Mouse (Mus musculus): ENCODE data around the gene Mmp24. TPM values are rescaled to one million over a fixed set of nuclear protein-coding genes. Genes with fewer than 3 reads are reported as not detected.

Mmp24 gene
- polyA plus RNA-seq, 1 experiment from 2014 or later, result not detected

DNA sequence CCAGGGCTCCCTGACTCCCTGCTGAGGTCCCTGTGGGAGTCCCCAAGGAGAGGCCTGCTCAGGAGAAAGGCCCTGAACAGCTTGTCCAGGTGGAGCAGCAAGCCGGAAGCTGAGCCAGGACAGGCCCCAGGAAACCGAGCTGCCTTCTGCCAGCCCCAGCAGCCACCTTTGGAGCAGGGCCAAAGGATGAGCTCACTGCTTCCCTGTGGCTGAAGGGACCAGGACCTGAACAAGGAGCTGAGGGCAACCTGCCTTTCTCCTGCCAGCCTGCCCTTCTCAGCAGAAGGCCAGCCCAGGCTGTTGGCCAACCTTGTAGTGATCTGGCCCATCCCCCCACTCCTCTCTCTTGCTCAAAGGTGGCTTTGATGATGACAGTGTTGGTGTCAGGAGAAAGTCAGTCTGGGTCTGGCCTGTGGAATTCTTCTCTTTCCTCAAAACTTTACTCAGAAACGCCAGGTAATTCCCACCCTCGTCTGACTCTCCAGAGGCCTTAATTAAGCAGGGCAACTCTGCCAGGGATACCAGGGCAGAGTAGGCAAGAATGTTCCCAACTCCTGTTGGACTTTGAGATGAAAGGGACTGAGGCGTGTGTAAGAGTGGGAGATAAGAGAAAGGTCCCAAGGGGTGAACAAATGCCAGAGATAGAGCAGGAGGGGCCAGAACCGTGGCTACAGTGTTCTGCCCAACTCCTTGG is 30.2 kb downstream of the Mmp24 start:
- no peak for ATAC-seq (ENCODE audit: low FRiP score, low TSS enrichment)
- H3K4me2 ChIP-seq (replicated peaks; ENCODE audit: low read depth, low read length), result no peak overlapping the region
- 57% methylated on average over 6 of the region's 6 CpGs for WGBS
- H3K9me3 ChIP-seq (ENCODE audit: control insufficient read depth, low read length), result no peaks in the 10 kb centered on the region; the same call in 1 of the 2 replicates
- H3K27ac ChIP-seq (ENCODE audit: low read depth, low read length), result no peak overlapping the region
- no peaks in the 10 kb centered on the region for H3K36me3 ChIP-seq (ENCODE audit: control insufficient read depth, insufficient read depth, low read length)
- no peak overlapping the region for H3K4me3 ChIP-seq (ENCODE audit: low read length)
- H3K9ac ChIP-seq (ENCODE audit: low read depth, low read length), result no peak overlapping the region
- no peaks in the 10 kb centered on the region for H3K27me3 ChIP-seq (ENCODE audit: control insufficient read depth, insufficient read depth, low read length)
- H3K4me1 ChIP-seq (ENCODE audit: control insufficient read depth, insufficient read depth, low read length), result no peaks in the 10 kb centered on the region

DNA sequence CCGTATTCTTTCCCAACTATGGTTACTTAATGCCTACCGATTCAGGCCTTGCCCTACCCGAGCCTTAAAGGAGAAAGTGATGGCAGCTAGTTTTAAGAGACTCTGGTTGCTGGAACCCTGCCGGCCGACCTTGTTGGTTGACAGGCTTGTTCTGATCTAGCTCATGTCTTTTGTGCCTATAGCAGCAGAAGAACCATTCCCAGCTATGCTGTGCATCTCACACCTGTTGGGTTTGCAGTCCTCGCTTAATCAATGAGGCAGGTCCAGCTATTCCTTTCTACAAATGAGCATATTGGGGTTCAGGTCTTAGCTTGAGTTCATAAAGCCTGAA is 30.7 kb downstream of the Mmp24 start:
- Histone ChIP-seq H3K27me3 (ENCODE audit: control insufficient read depth, insufficient read depth, low read length) (no peaks in the 10 kb centered on the region), H3K9ac (ENCODE audit: low read depth, low read length) (no peak overlapping the region), H3K4me1 (ENCODE audit: control insufficient read depth, insufficient read depth, low read length) (no peaks in the 10 kb centered on the region), H3K9me3 (ENCODE audit: control insufficient read depth, low read length) (no peaks in the 10 kb centered on the region; the same call in 1 of the 2 replicates), H3K36me3 (ENCODE audit: control insufficient read depth, insufficient read depth, low read length) (no peaks in the 10 kb centered on the region), H3K4me2 (replicated peaks; ENCODE audit: low read depth, low read length) (no peak overlapping the region), H3K27ac (ENCODE audit: low read depth, low read length) (no peak overlapping the region), H3K4me3 (ENCODE audit: low read length) (no peak overlapping the region)
- WGBS, result 89% methylated on average over 6 of the region's 6 CpGs
- no peak for ATAC-seq (ENCODE audit: low FRiP score, low TSS enrichment)

DNA sequence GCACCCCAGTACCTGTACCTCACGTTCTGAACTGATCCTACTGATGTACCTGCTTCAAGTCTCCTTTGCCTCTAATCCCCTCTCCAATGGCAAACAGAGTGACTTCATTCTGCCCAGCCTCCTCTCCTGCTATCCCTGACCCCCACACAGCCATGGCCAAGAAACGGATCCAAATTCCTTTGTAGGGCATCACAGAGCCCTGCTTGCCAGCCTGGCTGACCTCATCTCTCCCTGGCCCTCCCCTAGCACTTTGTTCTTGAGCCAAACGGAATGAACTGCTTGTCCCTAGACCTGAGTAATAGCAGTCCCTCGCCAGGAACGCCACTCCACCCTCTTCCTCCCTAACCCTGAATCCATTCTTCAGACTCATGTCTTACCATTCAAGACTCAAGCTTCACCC is 31.4 kb downstream of the Mmp24 start:
- H3K4me3 ChIP-seq (ENCODE audit: low read length), result no peak overlapping the region
- no peaks in the 10 kb centered on the region for H3K36me3 ChIP-seq (ENCODE audit: control insufficient read depth, insufficient read depth, low read length)
- H3K4me1 ChIP-seq (ENCODE audit: control insufficient read depth, insufficient read depth, low read length), result no peaks in the 10 kb centered on the region
- WGBS, result 66% methylated on average over 5 of the region's 5 CpGs
- H3K27ac ChIP-seq (ENCODE audit: low read depth, low read length), result no peak overlapping the region
- H3K27me3 ChIP-seq (ENCODE audit: control insufficient read depth, insufficient read depth, low read length), result no peaks in the 10 kb centered on the region
- no peak overlapping the region for H3K4me2 ChIP-seq (replicated peaks; ENCODE audit: low read depth, low read length)
- no peak for ATAC-seq (ENCODE audit: low FRiP score, low TSS enrichment)
- H3K9ac ChIP-seq (ENCODE audit: low read depth, low read length), result no peak overlapping the region
- no peaks in the 10 kb centered on the region; the same call in 1 of the 2 replicates for H3K9me3 ChIP-seq (ENCODE audit: control insufficient read depth, low read length)

DNA sequence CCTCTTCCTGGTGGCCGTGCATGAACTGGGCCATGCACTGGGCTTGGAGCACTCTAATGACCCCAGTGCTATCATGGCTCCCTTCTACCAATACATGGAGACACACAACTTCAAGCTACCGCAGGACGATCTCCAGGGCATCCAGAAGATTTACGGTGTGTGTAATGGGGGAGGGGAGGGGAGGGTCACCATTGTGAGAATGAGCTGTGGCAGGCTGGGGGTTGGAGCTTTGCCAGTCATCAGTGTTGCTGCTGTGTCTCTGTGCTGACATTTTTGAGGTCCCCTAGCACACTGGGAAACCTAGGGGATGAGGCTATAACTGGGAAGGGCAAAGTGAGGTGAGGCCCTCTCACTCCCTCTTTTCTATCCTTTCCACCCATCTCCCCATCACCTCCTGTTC is 32.3 kb downstream of the Mmp24 start:
- Histone ChIP-seq H3K4me1 (ENCODE audit: control insufficient read depth, insufficient read depth, low read length) (no peaks in the 10 kb centered on the region), H3K9ac (ENCODE audit: low read depth, low read length) (no peak overlapping the region), H3K27ac (ENCODE audit: low read depth, low read length) (no peak overlapping the region), H3K9me3 (ENCODE audit: control insufficient read depth, low read length) (no peaks in the 10 kb centered on the region; the same call in 1 of the 2 replicates), H3K36me3 (ENCODE audit: control insufficient read depth, insufficient read depth, low read length) (no peaks in the 10 kb centered on the region), H3K4me3 (ENCODE audit: low read length) (no peak overlapping the region), H3K4me2 (replicated peaks; ENCODE audit: low read depth, low read length) (no peak overlapping the region), H3K27me3 (ENCODE audit: control insufficient read depth, insufficient read depth, low read length) (no peaks in the 10 kb centered on the region)
- no peak for ATAC-seq (ENCODE audit: low FRiP score, low TSS enrichment)
- 45% methylated on average over 4 of the region's 4 CpGs for WGBS

DNA sequence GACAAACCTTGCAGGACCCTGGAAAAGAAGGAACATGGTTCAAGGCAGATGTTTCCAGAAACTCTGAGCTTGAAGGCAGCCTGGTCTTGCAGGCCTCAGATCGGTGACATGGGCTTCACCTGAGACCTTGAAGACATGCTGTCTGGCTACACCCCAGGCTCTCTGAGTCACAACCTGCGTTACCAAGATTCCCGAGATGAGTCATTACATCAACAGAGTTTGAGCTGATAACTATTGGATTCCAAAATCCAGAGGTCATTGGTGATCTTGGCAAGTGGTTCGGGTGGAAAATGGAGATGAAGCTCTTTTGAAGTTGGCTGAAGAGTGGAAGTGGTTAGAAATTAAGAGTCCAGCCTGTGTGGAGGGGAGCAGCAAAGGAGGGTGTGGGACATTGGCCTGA is 34.5 kb downstream of the Mmp24 start:
- WGBS, result 86% methylated on average over 4 of the region's 4 CpGs
- Histone ChIP-seq H3K4me2 (replicated peaks; ENCODE audit: low read depth, low read length) (no peak overlapping the region), H3K36me3 (ENCODE audit: control insufficient read depth, insufficient read depth, low read length) (no peaks in the 10 kb centered on the region), H3K4me1 (ENCODE audit: control insufficient read depth, insufficient read depth, low read length) (no peaks in the 10 kb centered on the region), H3K4me3 (ENCODE audit: low read length) (no peak overlapping the region), H3K9me3 (ENCODE audit: control insufficient read depth, low read length) (no peaks in the 10 kb centered on the region), H3K27me3 (ENCODE audit: control insufficient read depth, insufficient read depth, low read length) (no peaks in the 10 kb centered on the region), H3K9ac (ENCODE audit: low read depth, low read length) (no peak overlapping the region), H3K27ac (ENCODE audit: low read depth, low read length) (no peak overlapping the region)
- no peak for ATAC-seq (ENCODE audit: low FRiP score, low TSS enrichment)

DNA sequence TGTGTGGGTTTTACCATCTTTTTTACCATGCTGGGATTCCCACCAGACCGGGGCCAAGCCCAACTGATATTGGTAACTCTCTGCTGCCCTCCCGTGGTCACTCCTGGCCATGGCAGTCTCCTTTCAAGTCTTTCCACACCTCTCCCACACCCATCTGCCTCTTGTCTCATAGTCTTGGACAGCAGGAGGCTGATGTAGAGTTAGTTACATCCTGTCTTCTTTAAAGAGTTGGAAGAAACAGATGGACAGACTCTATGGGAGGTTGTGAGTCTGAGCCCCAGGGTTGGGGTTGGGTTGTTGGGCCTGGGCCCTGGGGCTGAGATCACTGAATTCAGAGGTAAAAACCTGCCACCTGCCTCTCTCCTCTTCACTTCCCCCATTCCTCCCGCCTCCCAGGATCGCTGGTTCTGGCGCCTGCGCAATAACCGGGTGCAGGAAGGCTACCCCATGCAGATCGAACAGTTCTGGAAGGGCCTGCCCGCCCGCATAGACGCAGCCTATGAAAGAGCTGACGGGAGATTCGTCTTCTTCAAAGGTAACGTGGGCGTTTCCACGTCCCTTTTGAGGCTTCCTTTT is 36.8 kb downstream of the Mmp24 start:
- Histone ChIP-seq H3K27me3 (ENCODE audit: control insufficient read depth, insufficient read depth, low read length) (no peaks in the 10 kb centered on the region), H3K4me2 (replicated peaks; ENCODE audit: low read depth, low read length) (no peak overlapping the region), H3K9ac (ENCODE audit: low read depth, low read length) (no peak overlapping the region), H3K4me3 (ENCODE audit: low read length) (no peak overlapping the region), H3K27ac (ENCODE audit: low read depth, low read length) (no peak overlapping the region), H3K36me3 (ENCODE audit: control insufficient read depth, insufficient read depth, low read length) (no peaks in the 10 kb centered on the region), H3K9me3 (ENCODE audit: control insufficient read depth, low read length) (no peaks in the 10 kb centered on the region), H3K4me1 (ENCODE audit: control insufficient read depth, insufficient read depth, low read length) (no peaks in the 10 kb centered on the region)
- no peak for ATAC-seq (ENCODE audit: low FRiP score, low TSS enrichment)
- 37% methylated on average over 16 of the region's 16 CpGs for WGBS

DNA sequence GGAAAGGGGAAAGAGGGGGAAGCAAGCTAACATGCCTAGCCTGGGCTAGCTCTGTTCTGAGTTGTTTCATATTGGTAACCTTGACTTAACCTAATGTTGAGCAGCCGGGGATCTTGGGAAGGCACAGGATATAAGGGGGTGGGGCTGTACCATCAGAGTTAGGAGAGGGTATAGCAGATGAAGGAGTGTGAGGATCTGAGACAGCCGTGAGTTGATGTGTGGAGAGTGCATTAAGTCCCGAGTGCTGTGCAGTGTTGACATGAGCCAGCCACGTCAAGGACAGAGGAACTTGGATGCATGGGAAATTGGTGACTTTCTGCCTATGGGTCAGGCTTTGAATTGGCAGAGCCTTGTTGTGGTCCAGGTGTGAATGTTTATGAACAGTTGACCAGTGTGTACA is 37.5 kb downstream of the Mmp24 start:
- H3K4me3 ChIP-seq (ENCODE audit: low read length), result no peak overlapping the region
- 78% methylated on average over 4 of the region's 4 CpGs for WGBS
- no peaks in the 10 kb centered on the region for H3K9me3 ChIP-seq (ENCODE audit: control insufficient read depth, low read length)
- no peaks in the 10 kb centered on the region for H3K36me3 ChIP-seq (ENCODE audit: control insufficient read depth, insufficient read depth, low read length)
- no peak for ATAC-seq (ENCODE audit: low FRiP score, low TSS enrichment)
- no peak overlapping the region for H3K4me2 ChIP-seq (replicated peaks; ENCODE audit: low read depth, low read length)
- no peaks in the 10 kb centered on the region for H3K4me1 ChIP-seq (ENCODE audit: control insufficient read depth, insufficient read depth, low read length)
- H3K9ac ChIP-seq (ENCODE audit: low read depth, low read length), result no peak overlapping the region
- H3K27ac ChIP-seq (ENCODE audit: low read depth, low read length), result no peak overlapping the region
- H3K27me3 ChIP-seq (ENCODE audit: control insufficient read depth, insufficient read depth, low read length), result no peaks in the 10 kb centered on the region

DNA sequence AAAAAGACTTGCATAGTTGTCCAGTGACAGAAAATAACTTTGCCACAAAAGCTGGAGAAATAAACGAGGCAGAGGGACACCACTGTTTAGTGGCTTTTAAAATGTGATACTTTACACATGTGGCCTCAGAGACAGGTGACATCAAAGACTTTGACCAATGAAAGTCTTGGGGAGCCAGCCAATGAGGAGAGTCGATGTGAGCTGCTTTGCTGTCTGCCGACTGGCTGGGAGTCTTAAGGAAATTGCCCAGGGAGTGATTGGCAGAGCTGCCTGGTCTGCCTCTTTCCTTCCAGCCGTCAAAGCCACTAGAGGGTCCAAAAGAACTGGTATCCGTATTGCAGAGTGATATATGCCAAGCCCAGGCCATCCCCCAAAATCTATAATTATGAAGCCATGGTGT is 39.7 kb downstream of the Mmp24 start:
- 22% methylated on average over 5 of the region's 5 CpGs for WGBS
- ATAC-seq (ENCODE audit: low FRiP score, low TSS enrichment), result no peak
- Histone ChIP-seq H3K36me3 (ENCODE audit: control insufficient read depth, insufficient read depth, low read length) (peaks cover 2% of the 10 kb centered on the region; the same call in 1 of the 2 replicates), H3K9ac (ENCODE audit: low read depth, low read length) (no peak overlapping the region), H3K4me1 (ENCODE audit: control insufficient read depth, insufficient read depth, low read length) (0 out of 2 replicates have a peak, but pooled peaks cover 4% of the 10 kb centered on the region), H3K4me2 (replicated peaks; ENCODE audit: low read depth, low read length) (no peak overlapping the region), H3K4me3 (ENCODE audit: low read length) (no peak overlapping the region), H3K9me3 (ENCODE audit: control insufficient read depth, low read length) (no peaks in the 10 kb centered on the region), H3K27me3 (ENCODE audit: control insufficient read depth, insufficient read depth, low read length) (no peaks in the 10 kb centered on the region), H3K27ac (ENCODE audit: low read depth, low read length) (no peak overlapping the region)

DNA sequence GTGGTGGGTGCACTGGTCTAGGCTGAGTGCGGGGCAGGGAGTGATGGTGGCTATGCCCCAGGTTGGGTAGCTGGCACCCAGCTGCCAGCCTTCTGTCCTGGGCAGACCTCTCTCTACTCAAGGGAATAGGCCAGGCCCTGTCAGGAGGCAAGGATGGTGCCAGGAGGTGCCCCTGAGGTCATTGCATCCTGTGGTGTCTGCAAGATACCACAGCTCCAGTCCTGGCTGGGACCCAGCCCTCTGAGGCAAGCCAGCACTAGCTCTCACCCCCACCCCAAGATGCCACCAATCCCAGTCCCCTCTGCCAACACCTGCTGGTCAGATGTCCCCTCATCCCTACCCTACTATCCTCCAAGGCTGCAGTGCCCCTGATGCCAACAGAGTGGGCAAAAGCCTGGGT is 41.0 kb downstream of the Mmp24 start:
- Histone ChIP-seq H3K36me3 (ENCODE audit: control insufficient read depth, insufficient read depth, low read length) (peaks cover 15% of the 10 kb centered on the region), H3K27ac (ENCODE audit: low read depth, low read length) (no peak overlapping the region), H3K4me3 (ENCODE audit: low read length) (no peak overlapping the region), H3K4me1 (ENCODE audit: control insufficient read depth, insufficient read depth, low read length) (0 out of 2 replicates have a peak, but pooled peaks cover 4% of the 10 kb centered on the region), H3K27me3 (ENCODE audit: control insufficient read depth, insufficient read depth, low read length) (no peaks in the 10 kb centered on the region), H3K9ac (ENCODE audit: low read depth, low read length) (no peak overlapping the region), H3K4me2 (replicated peaks; ENCODE audit: low read depth, low read length) (no peak overlapping the region), H3K9me3 (ENCODE audit: control insufficient read depth, low read length) (no peaks in the 10 kb centered on the region)
- no peak for ATAC-seq (ENCODE audit: low FRiP score, low TSS enrichment)
- WGBS, result 100% methylated on average over 1 of the region's 1 CpGs

Measured in kidney, embryonic 14.5 days (tissue).